Mouse (Mus musculus) hindbrain, embryonic 11.5 days (tissue): ENCODE data around the gene Tcf7l2. TPM values are rescaled to one million over a fixed set of nuclear protein-coding genes. Genes with fewer than 3 reads are reported as not detected.

Experiments used
- ATAC-seq: fragments of 200-750 bp; cut with Nextera tagmentation; 2 replicates; pipeline ENCODE4 v1.8.0; 2017; ENCODE audit warnings: mild to moderate bottlenecking, moderate TSS enrichment, moderate library complexity; ENCODE audit not compliant: low FRiP score
- DNase-seq: peaks from one replicate; pipeline ENCODE4 v3.0.0-alpha.2; 2015; ENCODE audit warnings: low spot score
- H3K27ac ChIP-seq: fragments of 300-500 bp; sonication (generic); 2 replicates; pipeline ENCODE4 v1.5.1; 2014; ENCODE audit warnings: mild to moderate bottlenecking, low read depth, low read length
- H3K27me3 ChIP-seq: fragments of 300-500 bp; sonication (generic); 2 replicates; pipeline ENCODE4 v1.6.1; 2014; ENCODE audit warnings: mild to moderate bottlenecking, low read length, moderate library complexity, mixed read lengths; ENCODE audit not compliant: control insufficient read depth, insufficient read depth
- H3K36me3 ChIP-seq: fragments of 300-500 bp; sonication (generic); 2 replicates; pipeline ENCODE4 v1.6.1; 2014; ENCODE audit warnings: mild to moderate bottlenecking, low read length, moderate library complexity, mixed read lengths; ENCODE audit not compliant: control insufficient read depth, insufficient read depth
- H3K4me1 ChIP-seq: fragments of 300-500 bp; sonication (generic); replicated peaks from 2 replicates; pipeline ENCODE4 v1.6.1; 2014; ENCODE audit warnings: low read length, mixed read lengths; ENCODE audit not compliant: control insufficient read depth, insufficient read depth
- H3K4me2 ChIP-seq: fragments of 300-500 bp; sonication (generic); replicated peaks from 2 replicates; pipeline ENCODE4 v1.6.1; 2014; ENCODE audit warnings: mild to moderate bottlenecking, low read depth, low read length
- H3K4me3 ChIP-seq: fragments of 300-500 bp; sonication (generic); 2 replicates; pipeline ENCODE4 v1.5.1; 2014; ENCODE audit warnings: low read depth, low read length
- H3K9ac ChIP-seq: fragments of 300-500 bp; sonication (generic); 2 replicates; pipeline ENCODE4 v1.6.1; 2014; ENCODE audit warnings: low read depth, low read length
- H3K9me3 ChIP-seq: fragments of 300-500 bp; sonication (generic); 2 replicates; pipeline ENCODE4 v1.6.1; 2016; ENCODE audit warnings: low read length; ENCODE audit not compliant: control insufficient read depth
- WGBS: fragments of 180-500 bp; shearing (Covaris S2); extraction: QIAGEN DNeasy Blood & Tissue Kit; methylation state at CpG from one replicate; pipeline ENCODE4 v1.1.7; 2014; 5-methylcytosine and 5-hydroxymethylcytosine counted together
- polyA plus RNA-seq: library from polyadenylated mRNA; unstranded; fragments of >200 nt; fragmentation: Nextera tagmentation; extraction: Ambion mirVana; gene quantifications from 2 replicates; pipeline ENCODE4 v1.2.1, GENCODE M21; 2014

Tcf7l2 gene
- polyA plus RNA-seq, 1 experiment from 2014 or later: 76.9 TPM

DNA sequence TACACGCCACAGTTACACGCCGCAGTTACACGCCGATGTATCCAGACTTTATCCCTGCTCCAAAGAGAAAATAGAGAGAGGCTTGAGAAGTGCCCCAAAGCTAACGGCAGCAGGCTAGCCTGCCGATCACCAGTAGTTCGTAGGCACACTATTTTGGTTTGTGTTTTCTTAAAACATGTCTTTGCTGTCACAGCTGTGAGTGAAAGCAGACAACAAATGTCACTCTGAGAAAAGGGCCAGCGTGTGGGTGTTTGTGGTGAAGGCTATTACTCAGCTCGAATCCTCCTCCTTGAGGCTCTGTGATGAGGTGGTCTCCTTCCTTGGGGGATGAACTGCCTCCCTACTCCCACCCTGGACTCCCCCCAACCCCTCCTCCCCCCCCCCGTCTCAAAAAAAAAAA is 26.6 kb downstream of the Tcf7l2 start:
- Histone ChIP-seq H3K27ac (no peak overlapping the region), H3K36me3 (no peaks in the 10 kb centered on the region), H3K4me1 (0 out of 2 replicates have a peak, but pooled peaks cover 2% of the 10 kb centered on the region), H3K9ac (no peak overlapping the region), H3K9me3 (no peaks in the 10 kb centered on the region), H3K4me3 (no peak overlapping the region), H3K27me3 (no peaks in the 10 kb centered on the region), H3K4me2 (no peak overlapping the region)
- no peak for DNase-seq
- ATAC-seq: no peak
- WGBS: 61% methylated on average over 11 of the region's 11 CpGs

DNA sequence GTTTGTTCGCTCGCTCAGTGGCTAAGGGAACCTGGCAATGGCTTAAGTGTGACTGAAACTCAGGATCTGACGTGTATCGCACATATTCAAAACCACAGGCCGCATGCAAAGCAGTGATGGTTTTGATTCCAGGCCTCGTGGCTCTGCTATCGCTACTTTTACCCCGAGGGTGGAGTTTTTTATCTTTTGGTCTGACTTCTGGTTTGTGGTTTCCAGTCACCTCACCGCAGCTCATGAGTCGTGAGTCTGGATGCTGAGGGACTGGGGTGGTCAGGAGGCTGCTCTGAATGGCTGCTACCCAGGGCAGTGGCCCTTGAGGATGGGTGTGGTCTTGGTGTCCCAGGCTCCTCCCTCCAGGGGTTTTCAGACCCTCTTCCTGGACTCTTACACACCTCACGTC is 27.3 kb downstream of the Tcf7l2 start:
- H3K4me3 ChIP-seq: no peak overlapping the region
- H3K9me3 ChIP-seq: no peaks in the 10 kb centered on the region
- H3K9ac ChIP-seq: no peak overlapping the region
- WGBS: 72% methylated on average over 11 of the region's 11 CpGs
- H3K27ac ChIP-seq: no peak overlapping the region
- H3K27me3 ChIP-seq: no peaks in the 10 kb centered on the region
- DNase-seq: no peak
- H3K4me2 ChIP-seq: no peak overlapping the region
- no peaks in the 10 kb centered on the region for H3K36me3 ChIP-seq
- ATAC-seq: no peak
- 0 out of 2 replicates have a peak, but pooled peaks cover 2% of the 10 kb centered on the region for H3K4me1 ChIP-seq

DNA sequence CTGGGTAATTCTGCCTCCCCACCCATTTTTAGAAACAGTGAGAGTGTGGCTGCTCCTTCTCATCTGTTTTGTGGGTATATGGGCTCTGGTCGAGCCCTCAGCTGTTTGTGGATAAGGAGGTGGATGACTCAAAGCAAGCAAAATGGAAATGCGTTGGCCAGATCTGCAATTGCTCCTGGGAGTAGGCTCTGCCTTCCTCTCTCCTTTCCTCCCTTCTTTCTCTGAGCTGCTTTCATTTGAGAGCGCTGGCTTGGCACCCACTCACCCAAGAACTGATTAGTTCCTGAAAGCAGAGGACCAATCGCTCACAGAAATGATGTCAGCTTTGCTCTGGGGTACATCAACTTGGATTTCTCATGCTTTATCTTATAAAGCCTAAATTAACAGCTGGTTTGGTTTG is 32.7 kb downstream of the Tcf7l2 start:
- Histone ChIP-seq H3K27ac (no peak overlapping the region), H3K9me3 (no peaks in the 10 kb centered on the region), H3K27me3 (no peaks in the 10 kb centered on the region), H3K9ac (no peak overlapping the region), H3K4me3 (no peak overlapping the region), H3K4me2 (no peak overlapping the region), H3K36me3 (no peaks in the 10 kb centered on the region), H3K4me1 (no peaks in the 10 kb centered on the region)
- ATAC-seq: no peak
- WGBS: 84% methylated on average over 4 of the region's 4 CpGs
- no peak for DNase-seq

DNA sequence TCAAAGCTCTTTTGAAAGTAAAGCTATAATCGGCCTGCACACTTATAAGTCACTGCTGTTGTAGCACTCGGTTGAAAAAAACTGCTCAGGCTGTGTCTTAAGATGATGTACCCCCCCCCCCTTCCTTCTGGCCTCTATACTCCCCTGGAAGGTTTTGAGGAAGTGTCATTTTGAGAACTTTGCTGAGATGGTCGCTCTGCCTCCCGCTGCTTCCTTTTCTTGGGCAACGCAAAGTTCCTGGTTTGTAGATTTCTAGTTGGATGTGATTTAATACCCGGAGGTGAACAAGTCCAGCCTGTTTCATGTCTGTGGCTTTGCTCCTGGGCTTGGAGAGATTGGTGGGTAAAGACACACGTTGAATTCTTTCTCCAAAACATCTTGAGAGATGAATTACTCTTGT is 33.2 kb downstream of the Tcf7l2 start:
- H3K4me2 ChIP-seq: no peak overlapping the region
- no peaks in the 10 kb centered on the region for H3K9me3 ChIP-seq
- no peak overlapping the region for H3K4me3 ChIP-seq
- no peaks in the 10 kb centered on the region for H3K36me3 ChIP-seq
- H3K27ac ChIP-seq: no peak overlapping the region
- 87% methylated on average over 7 of the region's 7 CpGs for WGBS
- DNase-seq (no peak), ATAC-seq (no peak)
- no peaks in the 10 kb centered on the region for H3K4me1 ChIP-seq
- no peaks in the 10 kb centered on the region for H3K27me3 ChIP-seq
- H3K9ac ChIP-seq: no peak overlapping the region

DNA sequence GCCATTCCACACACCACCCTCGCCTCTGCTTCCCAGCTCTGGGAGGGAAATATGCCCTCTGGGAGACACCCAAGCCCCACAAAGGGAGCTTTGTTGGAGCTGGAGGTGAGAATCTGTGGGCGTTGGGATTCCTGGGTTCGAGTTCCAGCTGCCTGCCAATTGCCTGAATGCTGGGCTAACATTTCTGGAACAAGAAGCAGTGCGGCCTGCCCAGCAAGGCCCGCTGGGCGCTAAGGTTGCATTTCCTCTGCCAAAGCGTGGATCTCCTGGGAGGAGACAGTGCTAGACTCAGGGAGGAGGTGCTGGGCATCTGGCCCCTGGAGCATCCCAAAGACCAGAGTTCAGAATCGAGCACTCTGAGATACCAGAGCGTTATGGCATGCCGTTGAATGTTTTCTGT is 38.3 kb downstream of the Tcf7l2 start:
- WGBS: 75% methylated on average over 10 of the region's 10 CpGs
- Histone ChIP-seq H3K4me2 (no peak overlapping the region), H3K27me3 (no peaks in the 10 kb centered on the region), H3K27ac (no peak overlapping the region), H3K36me3 (no peaks in the 10 kb centered on the region), H3K4me1 (no peaks in the 10 kb centered on the region), H3K9me3 (no peaks in the 10 kb centered on the region), H3K9ac (no peak overlapping the region), H3K4me3 (no peak overlapping the region)
- ATAC-seq (no peak), DNase-seq (no peak)

DNA sequence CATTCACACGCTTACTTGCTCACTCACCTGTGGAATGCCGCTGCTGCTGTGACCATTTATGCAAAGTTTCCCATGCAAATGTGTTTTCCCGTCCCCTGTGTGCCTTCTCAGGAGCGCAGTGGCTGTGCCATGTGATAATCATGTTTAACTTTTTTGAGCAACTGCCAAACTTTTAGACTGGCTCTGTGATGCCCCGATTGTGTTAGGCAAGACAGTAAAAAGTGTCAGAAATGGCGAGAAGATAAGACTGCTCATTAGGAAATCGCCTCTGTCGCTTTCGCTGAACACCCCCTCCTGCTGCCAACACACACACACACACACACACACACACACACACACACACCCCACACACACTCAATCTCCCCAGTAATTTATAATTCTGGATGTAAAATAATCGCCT is 39.5 kb downstream of the Tcf7l2 start:
- WGBS: 80% methylated on average over 10 of the region's 10 CpGs
- H3K9ac ChIP-seq: no peak overlapping the region
- H3K27me3 ChIP-seq: no peaks in the 10 kb centered on the region
- DNase-seq: no peak
- H3K4me2 ChIP-seq: no peak overlapping the region
- H3K9me3 ChIP-seq: no peaks in the 10 kb centered on the region
- no peaks in the 10 kb centered on the region for H3K36me3 ChIP-seq
- H3K4me1 ChIP-seq: no peaks in the 10 kb centered on the region
- H3K27ac ChIP-seq: no peak overlapping the region
- no peak overlapping the region for H3K4me3 ChIP-seq
- no peak for ATAC-seq

DNA sequence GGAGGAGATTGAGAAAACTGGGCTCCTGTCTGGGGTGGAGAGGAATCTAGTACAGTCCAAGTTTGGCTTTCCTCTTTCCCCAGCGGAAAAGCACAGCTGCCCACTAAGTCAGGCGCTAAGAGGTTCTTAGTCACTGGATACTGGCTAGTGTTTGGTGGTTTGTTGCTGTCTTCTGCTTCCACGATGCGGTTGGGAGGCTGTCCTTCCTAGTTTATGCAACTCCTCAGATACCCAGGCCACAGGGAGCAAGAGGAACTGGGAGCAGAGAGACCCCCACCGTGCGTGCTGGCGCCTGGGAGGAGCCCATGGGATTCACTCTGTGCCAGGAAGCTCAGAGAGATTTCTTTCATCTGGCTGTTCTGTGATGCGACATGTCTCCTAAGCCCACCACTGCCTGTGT is 40.1 kb downstream of the Tcf7l2 start:
- H3K4me3 ChIP-seq: no peak overlapping the region

DNA sequence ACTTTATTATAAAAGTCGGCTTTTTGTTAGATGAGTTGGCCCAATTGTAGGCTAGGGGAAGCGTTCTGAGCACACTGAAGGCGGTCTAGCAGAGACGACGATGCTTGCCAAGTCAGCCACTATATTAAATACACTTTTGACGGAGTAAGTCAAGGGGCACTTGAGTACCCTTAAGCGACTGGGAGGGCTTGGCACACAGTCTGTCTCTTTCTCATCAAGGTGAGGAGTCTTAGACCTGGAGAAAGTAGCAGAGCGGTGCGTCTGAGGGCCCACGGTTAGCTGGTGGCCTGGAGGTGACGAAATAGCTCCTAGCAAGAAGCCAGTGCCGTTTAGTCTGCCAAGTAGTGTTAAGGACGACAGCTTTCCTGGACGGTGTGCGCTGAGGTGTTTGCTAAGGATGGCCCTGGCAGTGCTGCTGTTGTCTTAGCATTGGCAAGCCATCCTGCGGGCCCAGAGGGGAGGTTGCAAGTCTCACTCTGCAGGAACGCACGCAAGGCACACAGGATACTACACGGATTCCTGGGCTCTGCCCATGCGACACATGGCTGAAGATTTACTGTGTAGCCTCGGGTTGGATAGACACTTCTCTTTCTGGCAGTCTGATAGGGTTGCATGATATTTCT is 43.3 kb downstream of the Tcf7l2 start:
- Histone ChIP-seq H3K4me1 (peaks cover 6% of the 10 kb centered on the region; the same call in 1 of the 2 replicates), H3K9ac (no peak overlapping the region), H3K4me2 (no peak overlapping the region), H3K27me3 (no peaks in the 10 kb centered on the region), H3K36me3 (no peaks in the 10 kb centered on the region), H3K27ac (no peak overlapping the region), H3K4me3 (no peak overlapping the region), H3K9me3 (no peaks in the 10 kb centered on the region)
- WGBS: 91% methylated on average over 21 of the region's 21 CpGs
- no peak for ATAC-seq
- no peak for DNase-seq

More for the DNA sequence above, 40.1 kb downstream of the Tcf7l2 start:
- Histone ChIP-seq H3K4me1 (no peaks in the 10 kb centered on the region), H3K9me3 (no peaks in the 10 kb centered on the region), H3K27ac (no peak overlapping the region), H3K4me2 (no peak overlapping the region), H3K9ac (no peak overlapping the region), H3K36me3 (no peaks in the 10 kb centered on the region), H3K27me3 (no peaks in the 10 kb centered on the region)
- WGBS: 72% methylated on average over 8 of the region's 8 CpGs
- ATAC-seq: no peak
- no peak for DNase-seq

DNA sequence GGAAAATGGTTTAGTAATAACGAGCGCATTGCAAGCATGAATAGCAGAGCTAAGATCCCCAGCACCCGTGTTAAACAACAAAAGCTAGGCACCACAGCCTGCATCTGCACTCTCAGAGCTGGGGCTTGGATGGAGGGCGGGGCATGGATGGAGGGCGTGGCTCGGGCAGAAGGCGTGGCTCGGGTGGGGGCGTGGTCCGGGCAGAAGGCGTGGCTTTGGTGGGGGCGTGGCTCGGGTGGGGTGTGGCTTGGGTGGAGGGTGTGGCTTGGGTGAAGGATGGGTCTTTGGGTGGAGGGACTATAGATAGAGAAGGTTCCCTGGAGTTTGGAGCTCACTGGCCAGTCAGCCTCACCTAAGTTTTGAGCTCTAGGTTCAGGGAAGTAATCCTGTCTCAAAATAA is 45.8 kb downstream of the Tcf7l2 start:
- Histone ChIP-seq H3K27ac (no peak overlapping the region), H3K4me3 (no peak overlapping the region), H3K4me1 (peaks cover 6% of the 10 kb centered on the region; the same call in 1 of the 2 replicates), H3K9me3 (no peaks in the 10 kb centered on the region), H3K36me3 (no peaks in the 10 kb centered on the region), H3K9ac (no peak overlapping the region), H3K4me2 (no peak overlapping the region), H3K27me3 (no peaks in the 10 kb centered on the region)
- DNase-seq: no peak
- WGBS: 87% methylated on average over 13 of the region's 13 CpGs
- no peak for ATAC-seq
